Mouse (Mus musculus): ENCODE results near the gene Ppp1r12b. TPM values are rescaled to one million over a fixed set of nuclear protein-coding genes. Genes with fewer than 3 reads are reported as not detected.

The Ppp1r12b gene
- polyA plus RNA-seq, 1 experiment from 2014 or later: 15.2 TPM

DNA sequence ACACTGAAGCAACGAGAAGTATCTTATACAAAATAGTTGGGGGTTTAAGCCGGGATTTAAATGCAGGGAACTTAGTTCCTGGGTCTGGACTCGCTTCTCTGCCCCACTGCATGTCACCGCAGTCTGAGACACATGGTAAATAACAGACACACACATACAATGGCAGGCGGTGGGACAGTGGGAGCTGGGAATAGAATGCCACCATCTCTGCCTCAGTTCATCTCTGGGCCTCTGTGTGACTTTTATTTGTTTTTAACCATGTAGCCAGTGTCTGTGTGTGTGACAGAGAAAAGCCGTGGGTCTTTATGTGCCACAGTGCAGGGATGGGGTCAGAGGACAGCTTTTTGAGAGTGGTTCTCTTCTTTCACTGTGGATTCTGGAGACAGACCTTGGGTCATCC lies 130.8 kb downstream of the Ppp1r12b start:
- no peaks in the 10 kb centered on the region for H3K27me3 ChIP-seq (ENCODE audit: insufficient read depth, poor library complexity, severe bottlenecking)
- H3K4me3 ChIP-seq: no peak overlapping the region
- H3K27ac ChIP-seq: peak overlapping the region; percentile 69
- no peaks in the 10 kb centered on the region for H3K9me3 ChIP-seq
- 70% methylated on average over 6 of the region's 6 CpGs for WGBS
- H3K36me3 ChIP-seq: peaks cover 17% of the 10 kb centered on the region; the same call in 1 of the 2 replicates
- peaks cover 35% of the 10 kb centered on the region for H3K4me1 ChIP-seq
- DNase-seq (ENCODE audit: low spot score): peak; percentile 69

- Histone ChIP-seq H3K9me3 (no peaks in the 10 kb centered on the region), H3K4me3 (no peak overlapping the region), H3K27ac (peak overlapping the region; percentile 83), H3K4me1 (peaks cover 44% of the 10 kb centered on the region), H3K27me3 (ENCODE audit: insufficient read depth, poor library complexity, severe bottlenecking) (no peaks in the 10 kb centered on the region), H3K36me3 (peaks cover 24% of the 10 kb centered on the region; the same call in 1 of the 2 replicates)
- 28% methylated on average over 7 of the region's 7 CpGs for WGBS
- peak; percentile 65 for DNase-seq (ENCODE audit: low spot score)
These were observed 131.9 kb downstream of the Ppp1r12b start for GRCm38 (mm10) chr1:134823842-134824241.

DNA sequence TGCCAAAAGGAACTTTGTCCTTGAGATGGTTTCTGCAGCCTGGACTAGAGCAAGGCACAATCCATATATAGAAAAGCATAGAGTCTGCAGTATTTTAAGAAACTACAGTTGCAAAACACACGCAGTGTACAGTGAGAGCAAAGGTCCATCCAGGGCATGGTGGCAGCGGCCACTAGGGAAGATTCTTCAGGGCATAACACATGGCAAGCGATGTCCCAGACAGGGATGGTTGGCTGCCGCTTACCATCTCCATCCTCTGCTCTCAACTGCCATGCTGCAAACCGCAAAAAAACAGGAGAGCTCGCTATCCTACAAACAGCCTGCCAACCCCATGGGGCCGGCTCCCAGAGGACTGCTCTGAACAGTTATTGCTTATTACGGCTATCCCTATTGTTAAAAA lies 132.4 kb downstream of the Ppp1r12b start:
- Histone ChIP-seq H3K36me3 (peaks cover 20% of the 10 kb centered on the region; the same call in 1 of the 2 replicates), H3K27me3 (ENCODE audit: insufficient read depth, poor library complexity, severe bottlenecking) (no peaks in the 10 kb centered on the region), H3K4me1 (peaks cover 45% of the 10 kb centered on the region), H3K27ac (peak overlapping the region; percentile 83), H3K4me3 (no peak overlapping the region), H3K9me3 (no peaks in the 10 kb centered on the region)
- 60% methylated on average over 8 of the region's 8 CpGs for WGBS
- peak; percentile 71 for DNase-seq (ENCODE audit: low spot score)

GRCm38 (mm10) chr1:134820882-134821281 lies 134.9 kb downstream of the Ppp1r12b start:
- Histone ChIP-seq H3K27ac (peak overlapping the region; percentile 31; the same call in 1 of the 2 replicates), H3K27me3 (ENCODE audit: insufficient read depth, poor library complexity, severe bottlenecking) (no peaks in the 10 kb centered on the region), H3K36me3 (0 out of 2 replicates have a peak, but pooled peaks cover 12% of the 10 kb centered on the region), H3K9me3 (no peaks in the 10 kb centered on the region), H3K4me1 (peaks cover 69% of the 10 kb centered on the region), H3K4me3 (no peak overlapping the region)
- whole genome bisulfite sequencing: 41% methylated on average over 3 of the region's 3 CpGs
- no peak for DNase-seq (ENCODE audit: low spot score)

DNA sequence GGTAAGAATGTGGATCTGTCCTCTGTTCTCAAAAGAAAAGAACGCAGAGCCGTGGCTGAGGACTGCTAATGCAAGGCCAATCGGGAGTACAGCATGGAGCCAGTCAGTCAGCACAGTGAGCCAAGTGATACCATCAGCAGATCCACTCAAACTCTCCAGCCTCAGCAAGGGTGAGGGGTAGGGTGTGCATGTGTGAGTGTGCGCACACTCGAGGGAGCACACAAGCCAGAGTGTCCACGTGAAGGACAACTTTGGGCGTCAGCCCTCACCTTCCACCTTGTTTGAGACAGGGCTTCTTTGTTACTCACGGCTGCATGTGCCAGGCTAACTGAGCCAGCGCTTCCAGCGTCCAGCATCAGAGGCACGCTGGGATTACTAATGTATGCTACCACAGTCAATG lies 136.5 kb downstream of the Ppp1r12b start:
- H3K4me1 ChIP-seq: peaks cover 71% of the 10 kb centered on the region

DNA sequence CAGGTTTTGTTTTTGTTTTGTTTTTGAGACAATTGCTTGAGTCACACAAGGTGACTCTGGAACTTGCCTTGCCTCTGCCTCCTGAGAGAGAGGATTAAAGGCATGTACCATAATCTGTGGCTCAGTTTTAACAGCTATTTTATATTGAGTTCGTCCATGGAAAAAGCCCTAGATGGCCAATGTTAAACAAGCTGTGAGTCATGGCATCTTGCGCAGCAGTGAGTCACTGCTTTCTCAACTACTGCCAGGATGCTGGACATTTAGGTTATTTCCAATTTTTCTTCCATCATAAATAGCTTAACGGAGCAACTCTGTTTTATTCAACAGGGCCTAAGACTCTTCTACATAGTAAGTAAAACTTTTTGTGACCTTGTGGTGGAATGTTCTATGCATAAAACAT lies 137.0 kb downstream of the Ppp1r12b start:
- Histone ChIP-seq H3K4me3 (no peak overlapping the region), H3K27ac (no peak overlapping the region), H3K36me3 (peaks cover 14% of the 10 kb centered on the region; the same call in 1 of the 2 replicates), H3K27me3 (ENCODE audit: insufficient read depth, poor library complexity, severe bottlenecking) (no peaks in the 10 kb centered on the region), H3K4me1 (peaks cover 67% of the 10 kb centered on the region), H3K9me3 (no peaks in the 10 kb centered on the region)
- DNase-seq (ENCODE audit: low spot score): peak; percentile 51
- WGBS: 93% methylated on average over 3 of the region's 3 CpGs

More for the DNA sequence above, 136.5 kb downstream of the Ppp1r12b start:
- Histone ChIP-seq H3K27me3 (ENCODE audit: insufficient read depth, poor library complexity, severe bottlenecking) (no peaks in the 10 kb centered on the region), H3K36me3 (0 out of 2 replicates have a peak, but pooled peaks cover 12% of the 10 kb centered on the region), H3K4me3 (no peak overlapping the region), H3K9me3 (no peaks in the 10 kb centered on the region), H3K27ac (no peak overlapping the region)
- whole genome bisulfite sequencing: 93% methylated on average over 11 of the region's 11 CpGs
- peak; percentile 71 for DNase-seq (ENCODE audit: low spot score)

DNA sequence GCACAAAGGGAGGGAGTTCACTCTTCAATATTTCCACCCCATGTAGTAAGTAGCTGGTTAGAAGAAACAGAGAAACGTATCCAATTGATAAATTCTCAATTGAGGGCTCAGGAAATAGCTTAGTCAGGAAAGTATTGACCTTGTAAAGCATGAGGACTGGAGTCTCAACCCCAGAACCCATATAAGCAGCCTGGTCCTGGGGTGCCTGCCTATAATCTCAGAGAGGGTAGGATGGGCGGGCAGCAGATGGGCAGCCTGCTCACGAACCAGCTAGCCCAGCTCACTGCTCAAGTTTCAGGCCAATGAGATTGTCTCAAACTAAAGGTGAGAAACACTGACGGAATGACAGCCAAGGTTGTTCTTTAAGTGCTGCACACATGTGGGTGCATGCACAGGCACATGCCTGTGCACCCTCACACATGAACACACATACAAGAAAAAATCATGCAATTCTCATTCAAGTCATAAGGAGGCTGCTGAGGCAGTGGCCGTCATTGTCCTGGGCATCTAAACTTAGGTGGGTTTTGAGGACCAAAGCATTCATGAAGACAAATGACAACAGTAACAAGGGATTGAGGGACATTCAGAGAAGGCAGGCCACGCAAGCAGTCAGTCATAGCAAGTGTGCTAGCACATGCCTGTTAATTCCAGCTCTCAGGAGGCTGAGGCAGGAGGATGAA lies 137.7 kb downstream of the Ppp1r12b start:
- Histone ChIP-seq H3K27ac (peak overlapping the region; percentile 75; the same call in 1 of the 2 replicates), H3K9me3 (no peaks in the 10 kb centered on the region), H3K27me3 (ENCODE audit: insufficient read depth, poor library complexity, severe bottlenecking) (no peaks in the 10 kb centered on the region), H3K4me3 (no peak overlapping the region), H3K36me3 (peaks cover 17% of the 10 kb centered on the region; the same call in 1 of the 2 replicates), H3K4me1 (peaks cover 61% of the 10 kb centered on the region)
- 90% methylated on average over 6 of the region's 6 CpGs for WGBS
- DNase-seq (ENCODE audit: low spot score): peak; percentile 66

- Histone ChIP-seq H3K27me3 (ENCODE audit: insufficient read depth, poor library complexity, severe bottlenecking) (no peaks in the 10 kb centered on the region), H3K9me3 (no peaks in the 10 kb centered on the region), H3K4me3 (no peak overlapping the region), H3K27ac (peak overlapping the region; percentile 75), H3K36me3 (peaks cover 17% of the 10 kb centered on the region; the same call in 1 of the 2 replicates), H3K4me1 (peaks cover 55% of the 10 kb centered on the region)
- WGBS: 91% methylated on average over 1 of the region's 1 CpGs
- DNase-seq (ENCODE audit: low spot score): no peak
These were observed 138.6 kb downstream of the Ppp1r12b start for GRCm38 (mm10) chr1:134817120-134817519.

- Histone ChIP-seq H3K4me1 (peaks cover 55% of the 10 kb centered on the region), H3K36me3 (peaks cover 17% of the 10 kb centered on the region; the same call in 1 of the 2 replicates), H3K9me3 (no peaks in the 10 kb centered on the region), H3K27me3 (ENCODE audit: insufficient read depth, poor library complexity, severe bottlenecking) (no peaks in the 10 kb centered on the region), H3K4me3 (no peak overlapping the region), H3K27ac (peak overlapping the region; percentile 75)
- WGBS: 23% methylated on average over 6 of the region's 6 CpGs
- peak; percentile 88 for DNase-seq (ENCODE audit: low spot score)
These were observed 139.1 kb downstream of the Ppp1r12b start for GRCm38 (mm10) chr1:134816617-134817016.

- no peak for DNase-seq (ENCODE audit: low spot score)
- no peaks in the 10 kb centered on the region for H3K27me3 ChIP-seq (ENCODE audit: insufficient read depth, poor library complexity, severe bottlenecking)
- peaks cover 21% of the 10 kb centered on the region; the same call in 1 of the 2 replicates for H3K36me3 ChIP-seq
- no peak overlapping the region for H3K4me3 ChIP-seq
- H3K27ac ChIP-seq: peak overlapping the region; percentile 47; the same call in 1 of the 2 replicates
- peaks cover 50% of the 10 kb centered on the region for H3K4me1 ChIP-seq
- no peaks in the 10 kb centered on the region for H3K9me3 ChIP-seq
- 87% methylated on average over 3 of the region's 3 CpGs for WGBS
These were observed 140.0 kb downstream of the Ppp1r12b start for GRCm38 (mm10) chr1:134815748-134816147.

GRCm38 (mm10) chr1:134805471-134805870 lies 150.3 kb downstream of the Ppp1r12b start:
- 87% methylated on average over 9 of the region's 9 CpGs for WGBS
- Histone ChIP-seq H3K4me3 (no peak overlapping the region), H3K4me1 (peaks cover 42% of the 10 kb centered on the region), H3K27ac (no peak overlapping the region), H3K27me3 (ENCODE audit: insufficient read depth, poor library complexity, severe bottlenecking) (no peaks in the 10 kb centered on the region), H3K36me3 (peaks cover 3% of the 10 kb centered on the region; the same call in 1 of the 2 replicates), H3K9me3 (no peaks in the 10 kb centered on the region)
- DNase-seq (ENCODE audit: low spot score): no peak

GRCm38 (mm10) chr1:134804373-134804772 lies 151.4 kb downstream of the Ppp1r12b start:
- DNase-seq (ENCODE audit: low spot score): no peak
- H3K36me3 ChIP-seq: peaks cover 5% of the 10 kb centered on the region
- H3K9me3 ChIP-seq: peaks cover 2% of the 10 kb centered on the region; the same call in 1 of the 2 replicates
- H3K27ac ChIP-seq: peak overlapping the region; percentile 82
- no peak overlapping the region for H3K4me3 ChIP-seq
- peaks cover 42% of the 10 kb centered on the region for H3K4me1 ChIP-seq
- no peaks in the 10 kb centered on the region for H3K27me3 ChIP-seq (ENCODE audit: insufficient read depth, poor library complexity, severe bottlenecking)
- 45% methylated on average over 5 of the region's 5 CpGs for WGBS

All from heart, embryonic 10.5 days (tissue).